Mouse (Mus musculus): ENCODE results near the gene Gm14862.
"Not testable (repeated sequence)": the region's sequence is repeated elsewhere in the genome, so short reads cannot be mapped to it uniquely, and the experiment has no call there.

Gene Gm14862

GRCm38 (mm10) chrX:9256766-9257165 is at the start of gene Gm14862:
Gene Gm14862, minus strand, starts transcription at chrX:9256899.
- no peak for DNase-seq (ENCODE audit: low read depth, low spot score)

GRCm38 (mm10) chrX:9303455-9303854 is 46.8 kb upstream of the Gm14862 start:
- DNase-seq (ENCODE audit: low read depth, low spot score), result no peak

GRCm38 (mm10) chrX:9302791-9303190 is 46.1 kb upstream of the Gm14862 start:
- no peak for DNase-seq (ENCODE audit: low read depth, low spot score)

- DNase-seq (ENCODE audit: low read depth, low spot score), result no peak
Observed at GRCm38 (mm10) chrX:9298413-9298864, 41.7 kb upstream of the Gm14862 start.

GRCm38 (mm10) chrX:9293140-9293829 is 36.6 kb upstream of the Gm14862 start:
- not testable (repeated sequence) for DNase-seq (ENCODE audit: low read depth, low spot score)

- DNase-seq (ENCODE audit: low read depth, low spot score), result not testable (repeated sequence)
Observed at GRCm38 (mm10) chrX:9283464-9283863, 26.8 kb upstream of the Gm14862 start, which contains the start of gene H2al1m. Gene H2al1m, plus strand, starts transcription at chrX:9283764.

GRCm38 (mm10) chrX:9274321-9274720 is 17.6 kb upstream of the Gm14862 start:
- DNase-seq (ENCODE audit: low read depth, low spot score), result no peak

- DNase-seq (ENCODE audit: low read depth, low spot score), result no peak
Observed at GRCm38 (mm10) chrX:9273377-9274002, 16.8 kb upstream of the Gm14862 start.

GRCm38 (mm10) chrX:9272460-9273361 is 16.0 kb upstream of the Gm14862 start, which contains the start of gene Xk:
Gene Xk, plus strand, starts transcription at chrX:9272756.
- DNase-seq (ENCODE audit: low read depth, low spot score), result peak; percentile 30

- DNase-seq (ENCODE audit: low read depth, low spot score), result no peak
Observed at GRCm38 (mm10) chrX:9271947-9272459, 15.3 kb upstream of the Gm14862 start.

- DNase-seq (ENCODE audit: low read depth, low spot score), result no peak
Observed at GRCm38 (mm10) chrX:9271112-9271511, 14.4 kb upstream of the Gm14862 start.

- no peak for DNase-seq (ENCODE audit: low read depth, low spot score)
Observed at GRCm38 (mm10) chrX:9259267-9259666, 2.6 kb upstream of the Gm14862 start.

GRCm38 (mm10) chrX:9257831-9258230 is 1.1 kb upstream of the Gm14862 start:
- DNase-seq (ENCODE audit: low read depth, low spot score), result no peak

GRCm38 (mm10) chrX:9254901-9255300 is 1.8 kb downstream of the Gm14862 start:
- no peak for DNase-seq (ENCODE audit: low read depth, low spot score)

GRCm38 (mm10) chrX:9253990-9254389 is 2.7 kb downstream of the Gm14862 start:
- no peak for DNase-seq (ENCODE audit: low read depth, low spot score)

GRCm38 (mm10) chrX:9248911-9249310 is 7.8 kb downstream of the Gm14862 start:
- peak; percentile 26 for DNase-seq (ENCODE audit: low read depth, low spot score)

- no peak for DNase-seq (ENCODE audit: low read depth, low spot score)
Observed at GRCm38 (mm10) chrX:9244603-9245336, 11.9 kb downstream of the Gm14862 start.

GRCm38 (mm10) chrX:9243381-9243864 is 13.3 kb downstream of the Gm14862 start:
- no peak for DNase-seq (ENCODE audit: low read depth, low spot score)

- DNase-seq (ENCODE audit: low read depth, low spot score), result no peak
Observed at GRCm38 (mm10) chrX:9240737-9241591, 15.7 kb downstream of the Gm14862 start.

- DNase-seq (ENCODE audit: low read depth, low spot score), result no peak
Observed at GRCm38 (mm10) chrX:9227105-9227504, 29.6 kb downstream of the Gm14862 start.

Data from forelimb bud, embryonic 11.5 days (tissue).